Mouse (Mus musculus) CH12.LX (cell line): ENCODE data around the gene Sdf4.

Source experiments
- BHLHE40 ChIP-seq: IDR thresholded peaks from 2 replicates; pipeline ENCODE4 v1.6.1; 2011; ENCODE audit warnings: mild to moderate bottlenecking, low read depth, low read length, improper control_type of control experiment
- CHD2 ChIP-seq: IDR thresholded peaks from 2 replicates; pipeline ENCODE4 v1.6.1; 2011; ENCODE audit warnings: low read length, improper control_type of control experiment
- CTCF ChIP-seq, 2 experiments: IDR thresholded peaks in 1 of 2; conservative IDR thresholded peaks in 1 of 2; 2 replicates each; pipeline ENCODE4 v1.5.1; 2011 to 2012; ENCODE audit warnings: low read depth in 2 of 2, low read length in 2 of 2, improper control_type of control experiment in 1 of 2, inconsistent platforms in 1 of 2, mild to moderate bottlenecking in 1 of 2, moderate library complexity in 1 of 2
- EP300 ChIP-seq: IDR thresholded peaks from 2 replicates; pipeline ENCODE4 v1.6.1; 2011; ENCODE audit warnings: low read length, improper control_type of control experiment
- HCFC1 ChIP-seq: IDR thresholded peaks from 2 replicates; pipeline ENCODE4 v1.6.1; 2012; ENCODE audit warnings: low read depth, mild to moderate bottlenecking, inconsistent platforms, low read length, improper control_type of control experiment
- KAT2A ChIP-seq: IDR thresholded peaks from 2 replicates; pipeline ENCODE4 v1.6.1; 2012; ENCODE audit warnings: low read length, improper control_type of control experiment, inconsistent platforms; ENCODE audit not compliant: insufficient replicate concordance
- MAFK ChIP-seq: IDR thresholded peaks from 2 replicates; pipeline ENCODE4 v1.6.1; 2011; ENCODE audit warnings: low read length, improper control_type of control experiment; ENCODE audit not compliant: insufficient replicate concordance
- MXI1 ChIP-seq: IDR thresholded peaks from 2 replicates; pipeline ENCODE4 v1.6.1; 2011; ENCODE audit warnings: mild to moderate bottlenecking, low read depth, low read length, improper control_type of control experiment
- POLR2A ChIP-seq: IDR thresholded peaks from 2 replicates; pipeline ENCODE4 v1.6.1; 2011; ENCODE audit warnings: low read depth, mild to moderate bottlenecking, improper control_type of control experiment, low read length
- SMC3 ChIP-seq: IDR thresholded peaks from 2 replicates; pipeline ENCODE4 v1.6.1; 2011; ENCODE audit warnings: low read depth, low read length, improper control_type of control experiment
- TCF12 ChIP-seq: IDR thresholded peaks from 2 replicates; pipeline ENCODE4 v1.6.1; 2014; ENCODE audit warnings: low read depth, mild to moderate bottlenecking, inconsistent platforms, low read length, improper control_type of control experiment
- USF1 ChIP-seq: IDR thresholded peaks from 2 replicates; pipeline ENCODE4 v1.6.1; 2014; ENCODE audit warnings: low read depth, mild to moderate bottlenecking, inconsistent platforms, low read length, improper control_type of control experiment
- ZC3H11A ChIP-seq: IDR thresholded peaks from 2 replicates; pipeline ENCODE4 v1.6.1; 2012; ENCODE audit warnings: low read depth, mild to moderate bottlenecking, inconsistent platforms, low read length, improper control_type of control experiment
- ZNF384 ChIP-seq: IDR thresholded peaks from 2 replicates; pipeline ENCODE4 v1.6.1; 2012; ENCODE audit warnings: low read depth, low read length, improper control_type of control experiment, inconsistent platforms

- TF ChIP-seq BHLHE40 (no peak), ZC3H11A (no peak), CHD2 (no peak), CTCF (conservative IDR thresholded peaks at IDR 0.05 in 1 of 2, IDR thresholded peaks at IDR 0.05 in 1 of 2; ENCODE audit: low read depth in 2 of 2, low read length in 2 of 2) (no peak), ZNF384 (no peak), POLR2A (no peak), USF1 (no peak), KAT2A (no peak), TCF12 (no peak), HCFC1 (no peak), MXI1 (no peak), EP300 (no peak), MAFK (no peak), SMC3 (no peak)
These were observed 11.1 kb upstream of the Sdf4 start for GRCm38 (mm10) chr4:155981436-155982082.
